Mouse (Mus musculus) midbrain, embryonic 16.5 days (tissue): ENCODE measurements around the gene Icosl. TPM values are rescaled to one million over a fixed set of nuclear protein-coding genes. Genes with fewer than 3 reads are reported as not detected.
"Not testable (repeated sequence)": the region's sequence is repeated elsewhere in the genome, so short reads cannot be mapped to it uniquely, and the experiment has no call there.

Experiments used
- ATAC-seq: fragments of 200-750 bp; cut with Nextera tagmentation; 2 replicates; pipeline ENCODE4 v1.8.0; 2017; ENCODE audit warnings: moderate TSS enrichment
- H3K27ac ChIP-seq: fragments of 300-500 bp; sonication (generic); 2 replicates; pipeline ENCODE4 v1.5.1; 2014; ENCODE audit warnings: mild to moderate bottlenecking, low read length, mixed read lengths
- H3K27me3 ChIP-seq: fragments of 300-500 bp; sonication (generic); 2 replicates; pipeline ENCODE4 v1.6.1; 2014; ENCODE audit warnings: low read depth, low read length, mixed read lengths; ENCODE audit not compliant: control insufficient read depth, insufficient read depth
- H3K36me3 ChIP-seq: fragments of 300-500 bp; sonication (generic); 2 replicates; pipeline ENCODE4 v1.6.1; 2014; ENCODE audit warnings: mild to moderate bottlenecking, low read length, moderate library complexity, mixed read lengths; ENCODE audit not compliant: control insufficient read depth, insufficient read depth
- H3K4me1 ChIP-seq: fragments of 300-500 bp; sonication (generic); 2 replicates; pipeline ENCODE4 v1.6.1; 2014; ENCODE audit warnings: mild to moderate bottlenecking, low read length, mixed read lengths; ENCODE audit not compliant: control insufficient read depth, insufficient read depth
- H3K4me2 ChIP-seq: fragments of 300-500 bp; sonication (generic); 2 replicates; pipeline ENCODE4 v1.6.1; 2014; ENCODE audit warnings: mild to moderate bottlenecking, low read length, mixed read lengths
- H3K4me3 ChIP-seq: fragments of 300-500 bp; sonication (generic); 2 replicates; pipeline ENCODE4 v1.5.1; 2014; ENCODE audit warnings: low read depth, mild to moderate bottlenecking, low read length, moderate library complexity, mixed read lengths
- H3K9ac ChIP-seq: fragments of 300-500 bp; sonication (generic); 2 replicates; pipeline ENCODE4 v1.6.1; 2014; ENCODE audit warnings: low read depth, low read length, mixed read lengths
- H3K9me3 ChIP-seq: fragments of 300-500 bp; sonication (generic); replicated peaks from 2 replicates; pipeline ENCODE4 v1.6.1; 2014; ENCODE audit warnings: mild to moderate bottlenecking, low read length, mixed read lengths; ENCODE audit not compliant: control insufficient read depth, poor library complexity, severe bottlenecking
- WGBS: fragments of 180-500 bp; shearing (Covaris S2); extraction: QIAGEN DNeasy Blood & Tissue Kit; methylation state at CpG from one replicate; pipeline ENCODE4 v1.1.7; 2014; 5-methylcytosine and 5-hydroxymethylcytosine counted together
- polyA plus RNA-seq: library from polyadenylated mRNA; unstranded; fragments of >200 nt; fragmentation: Nextera tagmentation; extraction: Ambion mirVana; gene quantifications from 2 replicates; pipeline ENCODE4 v1.2.1, GENCODE M21; 2015

Icosl gene
- polyA plus RNA-seq, 1 experiment from 2014 or later: 0.64 TPM

GRCm38 (mm10) chr10:78124137-78124536 is 55.0 kb downstream of the Icosl start:
- 76% methylated on average over 6 of the region's 6 CpGs for WGBS
- ATAC-seq, H3K27me3 ChIP-seq, H3K4me3 ChIP-seq, H3K9me3 ChIP-seq, H3K36me3 ChIP-seq, H3K4me1 ChIP-seq, H3K9ac ChIP-seq, H3K4me2 ChIP-seq, H3K27ac ChIP-seq: not testable (repeated sequence)

GRCm38 (mm10) chr10:78125061-78125460 is 56.0 kb downstream of the Icosl start:
- H3K27me3 ChIP-seq, H3K9me3 ChIP-seq, H3K9ac ChIP-seq, H3K4me1 ChIP-seq, H3K27ac ChIP-seq, H3K4me3 ChIP-seq, H3K4me2 ChIP-seq, ATAC-seq, H3K36me3 ChIP-seq: not testable (repeated sequence)
- WGBS: 90% methylated on average over 8 of the region's 8 CpGs

- Histone ChIP-seq H3K4me1 (no peaks in the 10 kb centered on the region), H3K36me3 (no peaks in the 10 kb centered on the region), H3K4me2 (no peak overlapping the region), H3K9me3 (no peaks in the 10 kb centered on the region), H3K9ac (no peak overlapping the region), H3K27ac (no peak overlapping the region), H3K4me3 (no peak overlapping the region), H3K27me3 (no peaks in the 10 kb centered on the region)
- WGBS: 93% methylated on average over 5 of the region's 5 CpGs
- ATAC-seq: no peak
These were observed 57.2 kb downstream of the Icosl start for GRCm38 (mm10) chr10:78126311-78126710.

GRCm38 (mm10) chr10:78127046-78127870 is 58.2 kb downstream of the Icosl start:
- no peak overlapping the region for H3K27ac ChIP-seq
- no peaks in the 10 kb centered on the region for H3K9me3 ChIP-seq
- no peaks in the 10 kb centered on the region for H3K27me3 ChIP-seq
- no peaks in the 10 kb centered on the region for H3K36me3 ChIP-seq
- no peak for ATAC-seq
- no peaks in the 10 kb centered on the region for H3K4me1 ChIP-seq
- no peak overlapping the region for H3K4me2 ChIP-seq
- H3K9ac ChIP-seq: no peak overlapping the region
- H3K4me3 ChIP-seq: no peak overlapping the region
- WGBS: 70% methylated on average over 9 of the region's 9 CpGs

GRCm38 (mm10) chr10:78127931-78128330 is 58.8 kb downstream of the Icosl start:
- H3K9ac ChIP-seq: no peak overlapping the region
- 73% methylated on average over 1 of the region's 1 CpGs for WGBS

GRCm38 (mm10) chr10:78128647-78129046 is 59.5 kb downstream of the Icosl start:
- WGBS: 87% methylated on average over 2 of the region's 2 CpGs
- no peaks in the 10 kb centered on the region for H3K36me3 ChIP-seq
- H3K9ac ChIP-seq: no peak overlapping the region
- no peak overlapping the region for H3K4me2 ChIP-seq
- no peak overlapping the region for H3K27ac ChIP-seq
- H3K27me3 ChIP-seq: no peaks in the 10 kb centered on the region
- no peaks in the 10 kb centered on the region for H3K9me3 ChIP-seq
- no peak overlapping the region for H3K4me3 ChIP-seq
- no peaks in the 10 kb centered on the region for H3K4me1 ChIP-seq
- no peak for ATAC-seq

More at GRCm38 (mm10) chr10:78127931-78128330, 58.8 kb downstream of the Icosl start:
- no peaks in the 10 kb centered on the region for H3K4me1 ChIP-seq
- H3K4me3 ChIP-seq: no peak overlapping the region
- H3K9me3 ChIP-seq: no peaks in the 10 kb centered on the region
- no peak overlapping the region for H3K4me2 ChIP-seq
- H3K27ac ChIP-seq: no peak overlapping the region
- H3K36me3 ChIP-seq: no peaks in the 10 kb centered on the region
- no peaks in the 10 kb centered on the region for H3K27me3 ChIP-seq
- no peak for ATAC-seq

- WGBS: 59% methylated on average over 11 of the region's 11 CpGs
- Histone ChIP-seq H3K4me3 (no peak overlapping the region), H3K4me1 (no peaks in the 10 kb centered on the region), H3K9ac (no peak overlapping the region), H3K27ac (no peak overlapping the region), H3K27me3 (no peaks in the 10 kb centered on the region), H3K36me3 (no peaks in the 10 kb centered on the region), H3K4me2 (no peak overlapping the region), H3K9me3 (no peaks in the 10 kb centered on the region)
- no peak for ATAC-seq
These were observed 60.3 kb downstream of the Icosl start for GRCm38 (mm10) chr10:78129423-78129822.

- Histone ChIP-seq H3K4me1 (peaks cover 2% of the 10 kb centered on the region; the same call in 1 of the 2 replicates), H3K4me3 (no peak overlapping the region), H3K9ac (no peak overlapping the region), H3K9me3 (no peaks in the 10 kb centered on the region), H3K36me3 (no peaks in the 10 kb centered on the region), H3K27ac (no peak overlapping the region), H3K4me2 (no peak overlapping the region), H3K27me3 (no peaks in the 10 kb centered on the region)
- WGBS: 79% methylated on average over 4 of the region's 4 CpGs
- ATAC-seq: no peak
These were observed 60.9 kb downstream of the Icosl start for GRCm38 (mm10) chr10:78129998-78130397.
